Mouse (Mus musculus): Measurements from ENCODE around the gene Olfr1423. TPM values are rescaled to one million over a fixed set of nuclear protein-coding genes. Genes with fewer than 3 reads are reported as not detected.

The Olfr1423 gene
- total RNA-seq, 2 experiments from 2014 or later = not detected

Other genes with a start within 250 kb of the Olfr1423 start
- gene Stx3, start 221.9 kb downstream of the Olfr1423 start, total RNA-seq (2021) = 1 to 10 TPM; 1.6 to 3.0 TPM
- not detected for gene Olfr1417, start 202.1 kb downstream of the Olfr1423 start, total RNA-seq (2021)
- gene Olfr1418, start 180.3 kb downstream of the Olfr1423 start, total RNA-seq (2021) = not detected
- gene Olfr1419, start 166.2 kb downstream of the Olfr1423 start, total RNA-seq (2021) = not detected
- gene Olfr1420, start 154.8 kb downstream of the Olfr1423 start, total RNA-seq (2021) = not detected
- 10 to 100 TPM; 21.0 to 22.8 TPM for gene Patl1, start 128.9 kb downstream of the Olfr1423 start, total RNA-seq (2021)
- 10 to 100 TPM; 70.8 to 71.5 TPM for gene Osbp, start 75.4 kb downstream of the Olfr1423 start, total RNA-seq (2021)
- not detected for gene Olfr1424, start 21.4 kb upstream of the Olfr1423 start, total RNA-seq (2021)
- gene Olfr1425, start 36.4 kb upstream of the Olfr1423 start, total RNA-seq (2021) = not detected
- not detected for gene Olfr1426, start 50.7 kb upstream of the Olfr1423 start, total RNA-seq (2021)
- gene Olfr1427, start 62.0 kb upstream of the Olfr1423 start, total RNA-seq (2021) = not detected
- not detected for gene Olfr1428, start 74.6 kb upstream of the Olfr1423 start, total RNA-seq (2021)
- not detected for gene Olfr76, start 81.9 kb upstream of the Olfr1423 start, total RNA-seq (2021)
- not detected for gene Olfr1555-ps1, start 128.8 kb upstream of the Olfr1423 start, total RNA-seq (2021)
- not detected for gene Olfr1431, start 159.3 kb upstream of the Olfr1423 start, total RNA-seq (2021)
- gene Olfr1432, start 191.3 kb upstream of the Olfr1423 start, total RNA-seq (2021) = not detected
- not detected for gene Olfr262, start 200.3 kb upstream of the Olfr1423 start, total RNA-seq (2021)
- gene Olfr235, start 219.7 kb upstream of the Olfr1423 start, total RNA-seq (2021) = not detected
- gene Olfr1434, start 238.5 kb upstream of the Olfr1423 start, total RNA-seq (2021) = not detected

Data from gastrocnemius, postnatal 14 days (tissue).